Mouse (Mus musculus): ENCODE data around the gene Pdzrn4. TPM values are rescaled to one million over a fixed set of nuclear protein-coding genes. Genes with fewer than 3 reads are reported as not detected.

Pdzrn4 gene
- total RNA-seq, 2 experiments from 2014 or later, result 2.6 to 2.8 TPM

GRCm38 (mm10) chr15:92495465-92496174, 98.9 kb downstream of the Pdzrn4 start:
- DNase-seq, result no peak
- intact Hi-C loops (cut with DNase I), result no loop called here

DNA sequence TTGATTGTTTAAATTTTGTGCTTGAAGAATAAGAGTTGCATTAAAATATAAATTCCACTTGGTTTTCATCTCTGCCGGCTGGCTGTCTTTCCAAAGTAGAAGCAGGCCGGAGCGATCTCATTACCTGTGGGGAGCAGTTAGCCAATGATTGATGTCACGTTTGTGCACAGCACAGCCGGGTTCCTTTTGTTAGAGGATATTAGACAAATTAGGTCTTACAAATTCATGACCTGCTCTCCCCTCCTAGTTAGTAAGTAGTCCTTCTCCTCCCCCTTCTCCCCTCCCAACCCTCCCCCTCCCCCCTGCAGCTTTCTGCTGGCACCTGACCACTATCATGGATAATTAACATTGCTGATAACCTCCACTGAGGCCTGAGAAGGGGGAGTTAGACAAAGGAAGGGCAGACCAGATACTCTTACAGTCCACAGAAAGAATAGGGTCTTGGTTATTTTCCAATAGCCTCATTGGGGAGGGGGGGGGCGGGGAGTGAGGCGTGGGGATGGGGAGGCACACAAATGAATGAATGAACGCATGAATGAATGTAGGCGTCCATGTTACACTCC, 103.7 kb downstream of the Pdzrn4 start:
- intact Hi-C loops (cut with DNase I), result no loop called here
- no peak for DNase-seq

- DNase-seq, result no peak
- intact Hi-C loops (cut with DNase I), result no loop called here
Observed at GRCm38 (mm10) chr15:92502797-92503196, 106.1 kb downstream of the Pdzrn4 start.

GRCm38 (mm10) chr15:92509372-92509771, 112.7 kb downstream of the Pdzrn4 start:
- DNase-seq, result peak; percentile 56 to 65
- intact Hi-C loops (cut with DNase I), result no loop called here

DNA sequence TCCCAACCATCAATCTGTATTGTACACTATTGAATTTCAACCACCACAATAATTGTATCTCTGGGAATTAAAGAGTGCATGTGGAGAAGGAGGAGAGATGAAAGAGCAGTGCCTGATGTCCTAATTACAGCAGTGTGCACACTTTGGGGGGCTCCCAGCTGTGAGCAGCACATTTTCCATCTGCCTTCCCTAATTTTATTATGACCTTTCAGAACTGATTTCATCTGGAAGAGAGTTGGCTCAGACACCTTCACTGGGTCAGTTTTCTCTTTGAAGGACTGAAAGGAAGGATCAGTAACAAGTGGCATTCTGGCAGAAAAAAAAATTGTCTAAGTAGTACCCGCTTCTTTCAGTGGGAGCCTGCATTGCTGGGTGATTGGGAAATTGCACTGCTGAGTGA, 119.0 kb downstream of the Pdzrn4 start:
- DNase-seq, result no peak
- intact Hi-C loops (cut with DNase I), result no loop called here

DNA sequence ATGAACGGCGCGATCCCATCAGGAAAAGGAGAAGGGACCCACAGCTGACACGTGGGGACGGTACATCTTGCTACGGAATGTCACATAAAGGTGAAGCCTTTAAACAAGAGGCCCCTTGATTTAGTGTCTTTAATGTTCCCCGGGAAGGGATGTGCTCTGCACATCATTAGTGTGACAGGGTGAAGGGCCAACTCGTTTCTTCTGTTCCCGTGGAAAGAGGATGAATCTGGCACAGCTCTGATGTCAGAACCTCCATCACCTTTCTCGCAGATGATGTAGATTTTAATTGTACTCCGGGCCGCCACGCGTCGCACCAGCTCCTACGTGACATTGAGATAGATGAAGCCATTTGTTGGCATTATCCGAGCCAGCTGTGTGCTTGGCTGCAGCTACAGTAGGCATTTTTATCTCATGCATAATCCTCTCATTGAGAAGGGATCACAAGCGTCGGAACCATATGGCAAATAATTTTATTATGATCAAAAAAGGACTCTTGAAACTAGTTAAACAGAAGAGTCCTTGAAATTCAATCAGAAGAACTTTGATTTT, 124.1 kb downstream of the Pdzrn4 start:
- DNase-seq, result no peak
- intact Hi-C loops (cut with DNase I), result no loop called here

GRCm38 (mm10) chr15:92521686-92522085, 125.0 kb downstream of the Pdzrn4 start:
- DNase-seq, result peak in 1 of 2 experiments; percentile 3
- intact Hi-C loops (cut with DNase I), result no loop called here

- intact Hi-C loops (cut with DNase I), result no loop called here
- DNase-seq, result no peak
Observed at GRCm38 (mm10) chr15:92524917-92525316, 128.2 kb downstream of the Pdzrn4 start.

DNA sequence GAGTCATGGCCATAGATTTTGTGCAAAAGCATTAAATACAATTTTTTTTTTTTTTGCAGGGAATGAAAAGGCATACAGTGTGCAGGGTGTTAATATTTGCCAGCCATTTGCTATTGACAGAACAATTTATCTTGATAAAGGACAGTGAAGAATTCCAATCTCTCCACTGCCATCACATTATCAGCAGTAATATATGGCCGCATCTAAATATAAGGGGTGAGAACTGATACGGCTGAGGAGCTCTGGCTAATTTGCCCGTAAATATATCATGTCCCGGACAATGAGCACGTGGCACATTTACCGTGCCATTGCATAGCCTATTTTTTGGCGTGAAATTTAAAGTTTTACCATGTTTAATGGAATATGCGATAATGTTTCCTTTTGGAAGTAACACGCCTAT, 128.7 kb downstream of the Pdzrn4 start:
- intact Hi-C loops (cut with DNase I), result no loop called here
- no peak for DNase-seq

GRCm38 (mm10) chr15:92526731-92527130, 130.1 kb downstream of the Pdzrn4 start:
- intact Hi-C loops (cut with DNase I), result no loop called here
- peak; percentile 13 to 42 for DNase-seq

GRCm38 (mm10) chr15:92543252-92543651, 146.6 kb downstream of the Pdzrn4 start:
- intact Hi-C loops (cut with DNase I), result no loop called here
- no peak for DNase-seq

DNA sequence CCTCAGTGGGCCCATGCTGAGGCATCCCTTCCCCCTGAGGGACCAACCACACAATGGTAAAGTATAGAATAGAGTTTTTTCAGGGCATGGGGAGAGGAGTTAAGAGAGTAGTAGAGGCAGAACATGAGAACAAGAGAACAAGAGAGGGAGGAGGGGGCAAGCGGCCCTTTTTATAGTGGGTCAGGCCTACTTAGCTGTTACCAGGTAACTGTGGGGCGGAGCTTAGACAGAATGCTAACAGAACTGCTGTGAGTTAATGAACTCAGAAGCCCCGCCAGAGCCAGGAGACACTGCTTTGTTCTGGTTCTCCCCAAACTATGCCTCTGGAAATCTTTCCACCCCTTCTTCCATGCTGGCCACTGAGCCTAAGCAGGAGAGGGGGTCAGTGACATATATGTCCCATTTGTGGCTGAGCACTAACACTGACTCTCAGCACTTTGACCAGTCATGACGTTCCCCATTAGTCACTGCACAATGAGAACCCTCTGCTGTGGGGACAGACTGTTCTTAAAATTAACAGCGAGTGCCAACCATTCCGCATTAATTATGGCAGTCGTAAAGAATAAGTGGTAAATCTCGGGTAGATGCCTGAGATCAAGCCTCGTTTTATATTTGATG, 150.7 kb downstream of the Pdzrn4 start:
- no peak for DNase-seq
- intact Hi-C loops (cut with DNase I), result no loop called here

GRCm38 (mm10) chr15:92555012-92555574, 158.4 kb downstream of the Pdzrn4 start:
- no peak for DNase-seq
- intact Hi-C loops (cut with DNase I), result no loop called here

DNA sequence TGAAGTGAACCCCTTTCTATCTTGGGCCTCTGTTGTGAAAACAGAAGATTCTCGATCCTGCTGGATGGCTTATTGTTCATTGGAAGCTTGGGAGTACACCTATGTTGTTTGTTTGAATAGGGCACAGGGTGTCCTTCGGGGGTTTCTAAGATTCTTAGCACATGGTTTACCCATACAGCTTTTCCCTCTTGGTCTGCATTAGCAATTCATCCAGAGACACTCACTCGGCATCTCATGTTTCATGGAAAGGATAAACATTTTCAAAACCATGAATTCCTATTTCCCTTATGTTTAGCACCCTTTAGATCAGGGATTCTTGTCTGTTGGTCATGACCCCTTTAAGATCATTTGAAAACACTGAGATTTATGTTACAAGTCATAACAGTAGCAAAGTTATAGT, 159.0 kb downstream of the Pdzrn4 start:
- DNase-seq, result no peak
- intact Hi-C loops (cut with DNase I), result no loop called here

DNA sequence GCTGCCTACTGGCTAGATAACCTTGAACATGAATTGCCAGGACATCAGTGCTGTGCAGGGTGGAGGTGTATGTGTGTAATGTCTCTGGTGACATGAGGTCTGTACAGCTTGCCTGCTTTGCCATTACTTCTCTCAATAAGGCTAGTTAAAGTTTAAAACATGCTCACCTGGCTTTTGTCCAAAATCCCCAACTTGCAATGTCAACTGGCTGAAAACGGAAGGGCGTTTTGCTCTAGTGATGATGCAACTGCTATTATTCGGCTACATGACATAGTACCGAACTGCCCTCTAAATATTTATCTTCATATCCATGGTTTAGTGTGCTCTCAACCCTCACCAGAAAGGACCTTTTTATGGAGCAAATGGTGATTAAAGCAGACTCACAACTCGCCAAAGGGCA, 161.9 kb downstream of the Pdzrn4 start:
- DNase-seq, result peak in 1 of 2 experiments; percentile 7
- intact Hi-C loops (cut with DNase I), result no loop called here

DNA sequence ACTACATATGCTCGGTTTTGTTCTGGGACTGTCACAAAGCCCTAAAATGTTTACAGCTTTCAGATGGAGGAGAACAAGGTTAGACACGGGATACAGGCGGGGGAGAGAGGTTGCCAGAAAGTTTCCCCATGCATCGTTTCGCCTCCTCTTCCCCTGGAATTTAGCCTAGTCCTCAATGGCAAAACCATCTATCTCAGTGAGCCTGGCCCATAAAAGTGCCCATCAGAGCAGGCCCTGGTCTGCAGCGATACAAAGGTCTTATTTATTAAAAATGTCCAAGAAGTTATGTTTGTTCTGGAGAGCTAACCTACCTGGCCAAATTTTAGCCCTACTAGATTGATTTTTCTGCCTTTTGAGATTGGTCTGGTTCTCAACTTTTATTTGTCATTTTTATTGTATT, 165.5 kb downstream of the Pdzrn4 start:
- DNase-seq, result no peak
- intact Hi-C loops (cut with DNase I), result no loop called here

GRCm38 (mm10) chr15:92563576-92563975, 166.9 kb downstream of the Pdzrn4 start:
- DNase-seq, result no peak
- intact Hi-C loops (cut with DNase I), result no loop called here

DNA sequence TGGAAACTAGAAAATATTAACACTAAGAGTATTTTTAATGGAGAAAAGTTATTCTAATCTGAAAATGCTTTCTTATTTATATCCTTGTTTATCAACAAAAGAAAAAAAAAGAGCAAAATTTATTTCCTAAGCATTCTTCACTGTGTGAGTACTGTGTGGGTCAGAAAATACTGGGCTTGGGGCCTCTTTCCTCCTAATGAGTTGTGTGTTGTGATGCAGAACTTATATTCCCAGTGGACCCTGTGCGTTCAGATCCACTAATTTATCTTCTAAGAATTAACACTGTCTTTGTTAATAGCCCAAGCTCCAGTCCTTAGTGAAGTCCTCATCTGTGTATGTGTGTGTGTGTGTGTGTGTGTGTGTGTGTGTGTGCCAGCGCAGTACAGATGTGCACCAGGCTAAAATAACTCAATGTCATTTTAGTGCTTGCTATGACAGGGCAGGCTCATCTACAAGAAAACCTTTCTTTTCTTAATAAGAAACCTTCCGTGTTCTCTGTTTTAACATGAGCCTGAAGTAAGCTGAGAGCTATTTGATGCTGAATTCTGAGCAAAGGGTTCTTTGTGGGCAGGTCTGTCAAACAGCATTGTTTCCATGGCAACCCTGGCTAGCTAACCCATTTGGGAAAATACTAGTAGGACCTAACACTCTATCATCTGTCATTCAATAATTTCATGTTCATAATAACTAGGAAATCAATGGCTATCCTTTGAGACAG, 174.0 kb downstream of the Pdzrn4 start:
- intact Hi-C loops (cut with DNase I), result no loop called here
- no peak for DNase-seq

DNA sequence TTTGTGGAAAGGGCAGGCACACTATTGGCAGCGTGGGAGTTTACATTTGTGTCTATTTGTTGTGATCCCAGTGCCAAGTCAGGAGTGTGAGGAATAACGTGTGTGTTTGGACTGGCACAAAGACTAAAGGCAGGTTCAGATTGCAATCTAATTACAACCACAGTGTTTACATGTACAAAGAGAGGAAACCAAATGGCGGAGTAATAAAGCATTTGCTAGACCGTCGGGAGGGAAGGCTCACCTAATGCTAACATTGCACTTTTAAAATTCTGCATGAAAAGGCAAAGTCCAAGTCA, 174.5 kb downstream of the Pdzrn4 start:
- intact Hi-C loops (cut with DNase I), result no loop called here
- no peak for DNase-seq

GRCm38 (mm10) chr15:92577476-92577875, 180.8 kb downstream of the Pdzrn4 start:
- intact Hi-C loops (cut with DNase I), result no loop called here
- no peak for DNase-seq

GRCm38 (mm10) chr15:92580217-92580616, 183.5 kb downstream of the Pdzrn4 start:
- intact Hi-C loops (cut with DNase I), result no loop called here

More at GRCm38 (mm10) chr15:92580217-92580616, 183.5 kb downstream of the Pdzrn4 start:
- DNase-seq, result no peak
